Mouse (Mus musculus) limb, embryonic 11.5 days (tissue): ENCODE measurements around the gene Gm18596. TPM values are rescaled to one million over a fixed set of nuclear protein-coding genes. Genes with fewer than 3 reads are reported as not detected.
"Not testable (repeated sequence)": the region's sequence is repeated elsewhere in the genome, so short reads cannot be mapped to it uniquely, and the experiment has no call there.

ENCODE experiments used
- ATAC-seq: fragments of 200-750 bp; cut with Nextera tagmentation; 2 replicates; pipeline ENCODE4 v1.8.0; 2017; ENCODE audit warnings: low read depth; ENCODE audit not compliant: insufficient number of reproducible peaks, low FRiP score, low TSS enrichment
- DNase-seq: peaks from one replicate; pipeline ENCODE4 v3.0.0-alpha.2; 2015; ENCODE audit warnings: low spot score
- H3K27ac ChIP-seq: fragments of 300-500 bp; sonication (generic); replicated peaks from 2 replicates; pipeline ENCODE4 v1.5.1; 2014; ENCODE audit warnings: low read depth, mild to moderate bottlenecking, low read length
- H3K27me3 ChIP-seq: fragments of 300-500 bp; sonication (generic); 2 replicates; pipeline ENCODE4 v1.6.1; 2014; ENCODE audit warnings: mild to moderate bottlenecking, low read length, mixed read lengths; ENCODE audit not compliant: control insufficient read depth, insufficient read depth
- H3K36me3 ChIP-seq: fragments of 300-500 bp; sonication (generic); 2 replicates; pipeline ENCODE4 v1.6.1; 2014; ENCODE audit warnings: mild to moderate bottlenecking, low read length, moderate library complexity, mixed read lengths; ENCODE audit not compliant: control insufficient read depth, insufficient read depth
- H3K4me1 ChIP-seq: fragments of 300-500 bp; sonication (generic); 2 replicates; pipeline ENCODE4 v1.6.1; 2014; ENCODE audit warnings: low read length, mixed read lengths; ENCODE audit not compliant: control insufficient read depth, insufficient read depth
- H3K4me2 ChIP-seq: fragments of 300-500 bp; sonication (generic); 2 replicates; pipeline ENCODE4 v1.6.1; 2014; ENCODE audit warnings: low read depth, mild to moderate bottlenecking, moderate library complexity; ENCODE audit not compliant: severe bottlenecking
- H3K4me3 ChIP-seq: fragments of 300-500 bp; sonication (generic); 2 replicates; pipeline ENCODE4 v1.5.1; 2014; ENCODE audit warnings: low read depth, low read length
- H3K9ac ChIP-seq: fragments of 300-500 bp; sonication (generic); 2 replicates; pipeline ENCODE4 v1.6.1; 2014; ENCODE audit warnings: mild to moderate bottlenecking, low read length
- H3K9me3 ChIP-seq: fragments of 300-500 bp; sonication (generic); 2 replicates; pipeline ENCODE4 v1.6.1; 2016; ENCODE audit warnings: low read length; ENCODE audit not compliant: control insufficient read depth
- WGBS: fragments of 180-500 bp; shearing (Covaris S2); extraction: QIAGEN DNeasy Blood & Tissue Kit; methylation state at CpG from one replicate; pipeline ENCODE4 v1.1.7; 2014; 5-methylcytosine and 5-hydroxymethylcytosine counted together
- polyA plus RNA-seq: library from polyadenylated mRNA; unstranded; fragments of >200 nt; fragmentation: Nextera tagmentation; extraction: Ambion mirVana; gene quantifications from 2 replicates; pipeline ENCODE4 v1.2.1, GENCODE M21; 2014

The Gm18596 gene
- polyA plus RNA-seq, 1 experiment from 2014 or later: not detected

DNA sequence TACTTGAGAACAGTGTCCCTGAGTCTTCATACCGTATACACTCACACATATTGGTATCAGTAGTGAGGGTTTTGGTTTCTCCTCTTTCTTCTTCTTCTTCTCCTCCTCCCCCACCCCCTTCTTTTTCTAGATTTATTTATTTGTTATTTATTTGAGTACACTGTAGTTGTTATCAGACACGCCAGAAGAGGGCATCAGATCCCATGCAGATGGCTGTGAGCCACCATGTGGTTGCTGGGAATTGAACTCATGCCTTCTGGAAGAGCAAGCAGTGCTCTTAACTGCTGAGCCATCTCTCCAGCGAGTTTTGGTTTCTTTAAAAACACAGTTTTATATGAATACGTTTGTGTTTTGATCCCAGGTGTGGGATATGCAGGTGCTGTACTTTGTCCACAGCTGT lies 14.2 kb downstream of the Gm18596 start:
- Histone ChIP-seq H3K4me3 (no peak overlapping the region), H3K4me1 (no peaks in the 10 kb centered on the region), H3K4me2 (no peak overlapping the region), H3K27ac (no peak overlapping the region), H3K9ac (no peak overlapping the region), H3K27me3 (no peaks in the 10 kb centered on the region), H3K9me3 (no peaks in the 10 kb centered on the region), H3K36me3 (no peaks in the 10 kb centered on the region)
- 63% methylated on average over 4 of the region's 4 CpGs for WGBS
- DNase-seq (peak; percentile 26), ATAC-seq (no peak)

DNA sequence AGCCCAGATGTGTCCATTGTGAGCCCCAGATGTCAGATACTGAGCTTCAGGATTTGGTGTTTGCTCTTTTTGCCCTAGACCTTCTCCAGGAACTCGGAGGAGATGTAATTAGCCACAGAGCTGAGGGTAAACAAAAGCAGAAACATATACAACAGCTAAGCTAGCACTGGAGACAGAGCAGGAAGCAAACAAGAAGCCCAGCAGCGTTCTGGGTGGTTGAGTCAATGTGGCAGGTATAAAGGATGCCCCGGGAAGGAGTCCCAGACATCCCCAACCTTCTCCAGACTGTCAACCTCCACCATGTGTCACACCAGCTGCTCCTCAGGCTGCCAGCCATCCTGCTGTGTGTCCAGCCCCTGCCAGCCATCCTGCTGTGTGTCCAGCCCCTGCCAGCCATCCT lies 16.3 kb downstream of the Gm18596 start, which contains the start of gene Gm10100:
Gene Gm10100, plus strand, starts transcription at position 301 of the 400 bp plus-strand sequence.
- Histone ChIP-seq H3K4me1 (no peaks in the 10 kb centered on the region), H3K27me3 (no peaks in the 10 kb centered on the region), H3K27ac (no peak within 1 kb of the TSS), H3K36me3 (no peaks in the 10 kb centered on the region), H3K4me2 (no peak within 1 kb of the TSS), H3K4me3 (no peak within 1 kb of the TSS), H3K9me3 (no peaks in the 10 kb centered on the region), H3K9ac (no peak within 1 kb of the TSS)
- DNase-seq (no peak), ATAC-seq (no peak)
- 29% methylated on average over 3 of the region's 3 CpGs for WGBS

DNA sequence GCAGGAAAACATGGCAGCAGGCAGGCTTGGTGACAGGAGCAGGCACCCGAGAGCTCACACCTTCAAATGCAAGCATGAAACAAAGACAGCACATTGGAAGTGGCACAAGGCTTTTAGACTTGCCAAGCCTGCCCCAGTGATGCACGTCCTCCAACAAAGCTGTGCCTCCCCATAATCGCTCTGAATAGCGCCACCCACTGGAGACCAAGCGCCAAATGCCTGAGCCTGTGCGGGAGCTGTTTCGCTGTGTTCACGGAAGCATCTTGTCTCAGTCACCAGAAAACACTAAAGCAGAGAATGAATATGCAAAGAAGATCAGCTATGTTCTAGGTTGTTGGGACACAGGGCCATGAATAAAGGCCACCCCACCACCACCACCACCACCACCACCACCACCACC lies 17.6 kb downstream of the Gm18596 start:
- 76% methylated on average over 8 of the region's 8 CpGs for WGBS
- no peak overlapping the region for H3K27ac ChIP-seq
- no peak for ATAC-seq

DNA sequence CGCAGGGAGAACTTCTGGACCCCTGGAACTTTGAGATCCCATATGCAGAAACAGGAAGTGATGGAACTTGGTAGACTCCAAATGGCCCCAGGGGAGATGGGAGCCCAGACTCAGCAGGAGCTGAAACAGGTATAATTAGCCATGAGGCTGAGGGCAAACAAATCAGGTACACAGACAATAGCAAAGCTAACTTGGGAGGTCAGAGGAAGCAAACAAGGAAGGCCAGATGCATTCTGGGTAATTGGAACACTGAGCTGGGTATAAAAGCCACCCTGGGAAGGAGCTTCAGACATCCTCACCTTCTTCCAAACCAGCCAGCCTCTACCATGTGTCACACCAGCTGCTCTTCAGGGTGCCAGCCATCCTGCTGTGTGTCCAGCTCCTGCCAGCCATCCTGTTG lies 22.1 kb downstream of the Gm18596 start, which contains the start of gene Krtap12-1:
Gene Krtap12-1, plus strand, starts transcription at position 301 of the 400 bp plus-strand sequence.
- H3K4me3 ChIP-seq, H3K4me2 ChIP-seq, H3K27ac ChIP-seq, ATAC-seq, H3K4me1 ChIP-seq, H3K27me3 ChIP-seq, H3K9ac ChIP-seq, H3K36me3 ChIP-seq, DNase-seq, H3K9me3 ChIP-seq: not testable (repeated sequence)
- 84% methylated on average over 1 of the region's 1 CpGs for WGBS

More for the DNA sequence above, 17.6 kb downstream of the Gm18596 start:
- Histone ChIP-seq H3K4me1 (no peaks in the 10 kb centered on the region), H3K9me3 (no peaks in the 10 kb centered on the region), H3K9ac (no peak overlapping the region), H3K27me3 (no peaks in the 10 kb centered on the region), H3K4me3 (no peak overlapping the region), H3K36me3 (no peaks in the 10 kb centered on the region), H3K4me2 (no peak overlapping the region)
- no peak for DNase-seq

DNA sequence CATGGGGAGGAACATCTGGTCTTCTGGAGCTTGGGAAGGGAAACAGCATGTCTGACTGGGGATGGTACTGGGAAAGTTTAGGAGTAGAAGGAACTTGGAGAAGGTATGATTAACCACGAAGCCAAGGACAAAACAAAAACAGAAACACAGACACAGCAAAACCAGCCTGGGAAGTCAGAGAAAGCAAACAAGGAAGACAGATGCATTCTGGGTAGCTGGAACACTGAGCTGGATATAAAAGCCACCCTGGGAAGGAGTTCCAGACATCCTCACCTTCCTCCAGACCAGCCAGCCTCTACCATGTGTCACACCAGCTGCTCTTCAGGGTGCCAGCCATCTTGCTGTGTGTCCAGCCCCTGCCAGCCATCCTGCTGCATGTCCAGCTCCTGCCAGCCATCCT lies 26.9 kb downstream of the Gm18596 start, which contains the start of gene Gm10142:
Gene Gm10142, plus strand, starts transcription at position 301 of the 400 bp plus-strand sequence.
- no peaks in the 10 kb centered on the region; the same call in 1 of the 2 replicates for H3K9me3 ChIP-seq
- H3K4me1 ChIP-seq: no peaks in the 10 kb centered on the region
- no peak within 1 kb of the TSS for H3K9ac ChIP-seq
- DNase-seq: no peak
- no peak for ATAC-seq
- H3K27me3 ChIP-seq: no peaks in the 10 kb centered on the region
- WGBS: 79% methylated on average over 1 of the region's 1 CpGs
- H3K4me3 ChIP-seq: no peak within 1 kb of the TSS
- no peak within 1 kb of the TSS for H3K4me2 ChIP-seq
- no peak within 1 kb of the TSS for H3K27ac ChIP-seq
- H3K36me3 ChIP-seq: no peaks in the 10 kb centered on the region

DNA sequence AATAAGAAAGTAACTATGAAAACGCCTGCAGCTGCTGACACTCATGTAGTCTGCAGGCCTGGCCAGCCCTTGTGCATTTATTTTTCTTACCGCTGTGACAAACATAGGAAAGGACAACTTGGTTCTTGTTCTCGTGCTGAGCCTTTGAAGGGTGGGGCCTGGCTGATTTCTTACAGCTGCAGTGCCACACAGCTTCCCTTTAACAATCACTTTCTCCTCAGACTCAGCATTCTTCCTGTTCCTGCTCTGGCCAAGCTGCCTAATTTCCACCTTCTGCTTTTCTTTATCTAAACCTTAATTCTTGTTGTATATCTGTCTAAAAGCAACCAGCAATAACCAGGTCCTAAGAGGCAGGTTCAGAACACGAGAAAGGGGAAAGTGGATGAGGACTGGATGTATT lies 28.7 kb downstream of the Gm18596 start:
- ATAC-seq (no peak), DNase-seq (no peak)
- no peaks in the 10 kb centered on the region for H3K36me3 ChIP-seq
- H3K27ac ChIP-seq: no peak overlapping the region
- 57% methylated on average over 4 of the region's 4 CpGs for WGBS
- no peak overlapping the region for H3K4me3 ChIP-seq
- H3K9ac ChIP-seq: no peak overlapping the region
- H3K9me3 ChIP-seq: no peaks in the 10 kb centered on the region; the same call in 1 of the 2 replicates
- no peaks in the 10 kb centered on the region for H3K4me1 ChIP-seq
- H3K4me2 ChIP-seq: no peak overlapping the region
- H3K27me3 ChIP-seq: no peaks in the 10 kb centered on the region

DNA sequence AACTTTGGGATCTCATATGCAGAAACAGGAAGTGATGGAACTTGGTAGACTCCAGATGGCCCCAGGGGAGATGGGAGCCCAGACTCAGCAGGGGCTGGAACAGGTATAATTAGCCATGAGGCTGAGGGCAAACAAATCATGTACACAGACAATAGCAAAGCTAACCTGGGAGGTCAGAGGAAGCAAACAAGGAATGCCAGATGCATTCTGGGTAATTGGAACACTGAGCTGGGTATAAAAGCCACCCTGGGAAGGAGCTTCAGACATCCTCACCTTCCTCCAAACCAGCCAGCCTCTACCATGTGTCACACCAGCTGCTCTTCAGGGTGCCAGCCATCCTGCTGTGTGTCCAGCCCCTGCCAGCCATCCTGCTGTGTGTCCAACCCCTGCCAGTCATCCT lies 31.3 kb downstream of the Gm18596 start, which contains the start of gene Gm10024:
Gene Gm10024, plus strand, starts transcription at position 301 of the 400 bp plus-strand sequence.
- not testable (repeated sequence) for H3K27me3 ChIP-seq, H3K4me1 ChIP-seq, H3K36me3 ChIP-seq, H3K9me3 ChIP-seq, H3K4me3 ChIP-seq, DNase-seq, ATAC-seq, H3K9ac ChIP-seq, H3K4me2 ChIP-seq, H3K27ac ChIP-seq

DNA sequence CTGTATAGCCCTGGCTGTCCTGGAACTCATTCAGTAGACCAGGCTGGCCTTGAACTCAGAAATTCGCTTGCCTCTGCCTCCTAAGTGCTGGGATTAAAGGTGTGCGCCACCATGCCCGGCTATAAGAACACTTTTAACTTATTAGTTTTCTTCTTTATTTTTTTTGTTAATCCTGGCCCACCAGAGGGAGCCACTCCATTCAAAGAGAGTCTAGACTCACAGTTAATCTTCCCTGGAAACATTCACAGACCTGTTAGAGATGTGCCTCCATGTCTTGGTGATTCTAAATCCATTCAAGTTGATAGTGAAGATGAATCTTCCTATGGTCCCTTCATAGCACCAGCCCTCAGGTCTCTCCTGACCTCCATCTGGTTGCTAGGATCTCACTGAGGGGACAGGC lies 32.6 kb downstream of the Gm18596 start:
- ATAC-seq: no peak
- Histone ChIP-seq H3K9me3 (no peaks in the 10 kb centered on the region; the same call in 1 of the 2 replicates), H3K27me3 (no peaks in the 10 kb centered on the region), H3K9ac (no peak overlapping the region), H3K36me3 (no peaks in the 10 kb centered on the region), H3K4me3 (no peak overlapping the region), H3K4me1 (no peaks in the 10 kb centered on the region), H3K27ac (no peak overlapping the region), H3K4me2 (no peak overlapping the region)
- 84% methylated on average over 3 of the region's 3 CpGs for WGBS
- DNase-seq: no peak

DNA sequence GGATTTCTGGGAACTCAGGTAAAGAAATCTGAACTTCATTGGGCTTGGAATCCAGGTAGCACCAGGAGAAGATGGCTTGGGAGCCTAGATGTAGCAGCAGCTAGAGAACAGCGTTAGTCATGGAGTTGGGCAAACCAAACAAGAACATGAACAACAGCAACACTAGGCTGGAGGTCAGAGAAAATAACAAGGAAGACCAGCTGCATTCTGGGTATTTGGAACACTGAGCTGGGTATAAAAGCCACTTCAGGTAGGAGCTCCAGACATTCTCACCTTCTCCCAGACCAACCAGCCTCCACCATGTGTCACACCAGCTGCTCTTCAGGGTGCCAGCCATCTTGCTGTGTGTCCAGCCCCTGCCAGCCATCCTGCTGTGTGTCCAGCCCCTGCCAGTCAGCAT lies 36.1 kb downstream of the Gm18596 start, which contains the start of gene Gm10272:
Gene Gm10272, plus strand, starts transcription at position 301 of the 400 bp plus-strand sequence.
- Histone ChIP-seq H3K36me3 (no peaks in the 10 kb centered on the region), H3K27ac (no peak within 1 kb of the TSS), H3K4me2 (no peak within 1 kb of the TSS), H3K9ac (no peak within 1 kb of the TSS), H3K4me1 (no peaks in the 10 kb centered on the region), H3K9me3 (no peaks in the 10 kb centered on the region; the same call in 1 of the 2 replicates), H3K4me3 (no peak within 1 kb of the TSS), H3K27me3 (no peaks in the 10 kb centered on the region)
- DNase-seq (no peak), ATAC-seq (no peak)
- WGBS: 92% methylated on average over 1 of the region's 1 CpGs
